Mouse (Mus musculus) mouse embryonic stem cell (cell line): ENCODE results near the gene Acbd6.

Source experiments
- in situ Hi-C, 2 experiments: fragments of 300-500 bp; cut with MboI; formaldehyde crosslinking; loops; 1 replicate in 1 of 2; 3 replicates in 1 of 2; pipeline ENCODE4 v1.14.3; 2019 to 2020; ENCODE audit warnings: low sequenced_read_pairs in 2 of 2, low pct_unique_long_range_greater_than_20kb in 1 of 2, mixed read lengths in 1 of 2; ENCODE audit not compliant: unreplicated experiment in 1 of 2

Gene Acbd6

GRCm38 (mm10) chr1:155737017-155737808 is 179.3 kb downstream of the Acbd6 start:
- in situ Hi-C loops, result loop anchor here in 1 of 2 experiments (25.0 kb wide), 2 partner anchors 500 to 650 kb away; partner anchors contain the start of genes BC034090 and Ier5

DNA sequence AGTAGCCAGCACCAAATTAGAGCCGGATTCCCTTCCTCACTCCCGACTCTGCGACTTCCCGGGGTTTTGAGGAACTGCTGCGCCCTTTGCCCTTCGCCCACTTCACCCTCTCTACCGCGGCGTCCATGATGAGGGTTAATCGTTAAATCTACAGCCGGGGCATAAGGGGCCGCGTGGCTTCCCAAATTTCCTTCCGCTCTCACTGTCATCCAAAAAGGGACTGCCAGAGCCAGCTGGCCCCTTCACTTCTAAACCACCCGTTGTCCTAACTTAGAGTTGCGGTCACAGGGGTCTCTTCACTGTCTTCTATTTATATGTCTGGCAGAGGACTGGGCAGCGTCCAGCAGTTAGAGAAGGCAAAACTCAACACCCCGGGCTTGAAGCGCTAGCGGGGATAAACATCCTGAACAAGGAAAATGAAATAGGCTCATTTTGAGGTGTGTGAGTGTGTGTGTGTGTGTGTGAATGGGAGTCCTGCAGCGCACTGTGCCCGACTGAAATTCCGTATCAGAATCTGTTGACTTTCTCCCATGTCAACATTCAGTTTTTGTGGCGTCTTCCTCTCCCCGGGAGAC is 180.0 kb downstream of the Acbd6 start:
- in situ Hi-C loops, result loop anchor here in 1 of 2 experiments (25.0 kb wide), 2 partner anchors 501 to 651 kb away; partner anchors contain the start of genes BC034090 and Ier5
